Mouse (Mus musculus): Measurements from ENCODE around the gene Nos2.
"Not testable (repeated sequence)": the region's sequence is repeated elsewhere in the genome, so short reads cannot be mapped to it uniquely, and the experiment has no call there.

GRCm38 (mm10) chr11:78989206-78989605 is 68.6 kb downstream of the Nos2 start:
- not testable (repeated sequence) for TF ChIP-seq CTCF, EP300 (IDR thresholded peaks at IDR 0.05; ENCODE audit: low read depth)

Data from heart, postnatal 0 days (tissue).